Mouse (Mus musculus) forebrain, embryonic 16.5 days (tissue): ENCODE data around the gene Fam78a. TPM values are rescaled to one million over a fixed set of nuclear protein-coding genes. Genes with fewer than 3 reads are reported as not detected.
"Not testable (repeated sequence)": the region's sequence is repeated elsewhere in the genome, so short reads cannot be mapped to it uniquely, and the experiment has no call there.

Experiments used
- ATAC-seq: fragments of 200-750 bp; cut with Nextera tagmentation; 2 replicates; pipeline ENCODE4 v1.8.0; 2017; ENCODE audit warnings: mild to moderate bottlenecking, moderate library complexity
- H3K27ac ChIP-seq: fragments of 300-500 bp; sonication (generic); 2 replicates; pipeline ENCODE4 v1.5.1; 2014; ENCODE audit warnings: low read length, control low read depth
- H3K27me3 ChIP-seq: fragments of 300-500 bp; sonication (generic); replicated peaks from 2 replicates; pipeline ENCODE4 v1.6.1; 2014; ENCODE audit warnings: low read length; ENCODE audit not compliant: control insufficient read depth, insufficient read depth
- H3K36me3 ChIP-seq: fragments of 300-500 bp; sonication (generic); 2 replicates; pipeline ENCODE4 v1.6.1; 2014; ENCODE audit not compliant: control insufficient read depth, insufficient read depth
- H3K4me1 ChIP-seq: fragments of 300-500 bp; sonication (generic); replicated peaks from 2 replicates; pipeline ENCODE4 v1.6.1; 2014; ENCODE audit warnings: low read length; ENCODE audit not compliant: control insufficient read depth, insufficient read depth
- H3K4me2 ChIP-seq: fragments of 300-500 bp; sonication (generic); 2 replicates; pipeline ENCODE4 v1.6.1; 2014; ENCODE audit warnings: mild to moderate bottlenecking, low read length, control low read depth
- H3K4me3 ChIP-seq: fragments of 300-500 bp; sonication (generic); replicated peaks from 2 replicates; pipeline ENCODE4 v1.5.1; 2014; ENCODE audit warnings: mild to moderate bottlenecking, low read length, control low read depth
- H3K9ac ChIP-seq: fragments of 300-500 bp; sonication (generic); replicated peaks from 2 replicates; pipeline ENCODE4 v1.6.1; 2014; ENCODE audit warnings: low read depth, low read length, control low read depth
- H3K9me3 ChIP-seq: fragments of 300-500 bp; sonication (generic); 2 replicates; pipeline ENCODE4 v1.6.1; 2016; ENCODE audit warnings: low read length; ENCODE audit not compliant: control insufficient read depth
- WGBS: fragments of 180-500 bp; shearing (Covaris S2); extraction: QIAGEN DNeasy Blood & Tissue Kit; methylation state at CpG from one replicate; pipeline ENCODE4 v1.1.7; 2014; 5-methylcytosine and 5-hydroxymethylcytosine counted together
- polyA plus RNA-seq: library from polyadenylated mRNA; unstranded; fragments of >200 nt; fragmentation: Nextera tagmentation; extraction: Ambion mirVana; gene quantifications from 2 replicates; pipeline ENCODE4 v1.2.1, GENCODE M21; 2015

Fam78a gene
- polyA plus RNA-seq, 1 experiment from 2014 or later, result 0.20 TPM

GRCm38 (mm10) chr2:32041087-32041486 is 43.6 kb downstream of the Fam78a start:
- Histone ChIP-seq H3K9ac (no peak overlapping the region), H3K4me2 (no peak overlapping the region), H3K4me3 (no peak overlapping the region), H3K9me3 (no peaks in the 10 kb centered on the region), H3K27me3 (no peaks in the 10 kb centered on the region), H3K27ac (no peak overlapping the region), H3K36me3 (peaks cover 16% of the 10 kb centered on the region), H3K4me1 (no peaks in the 10 kb centered on the region)
- no peak for ATAC-seq
- 83% methylated on average over 2 of the region's 2 CpGs for WGBS

- peaks cover 18% of the 10 kb centered on the region for H3K36me3 ChIP-seq
- not testable (repeated sequence) for H3K27ac ChIP-seq, ATAC-seq, H3K9ac ChIP-seq, H3K9me3 ChIP-seq, H3K4me1 ChIP-seq, H3K4me2 ChIP-seq, H3K27me3 ChIP-seq, H3K4me3 ChIP-seq
- 92% methylated on average over 9 of the region's 9 CpGs for WGBS
These were observed 44.0 kb downstream of the Fam78a start for GRCm38 (mm10) chr2:32040646-32041045.

DNA sequence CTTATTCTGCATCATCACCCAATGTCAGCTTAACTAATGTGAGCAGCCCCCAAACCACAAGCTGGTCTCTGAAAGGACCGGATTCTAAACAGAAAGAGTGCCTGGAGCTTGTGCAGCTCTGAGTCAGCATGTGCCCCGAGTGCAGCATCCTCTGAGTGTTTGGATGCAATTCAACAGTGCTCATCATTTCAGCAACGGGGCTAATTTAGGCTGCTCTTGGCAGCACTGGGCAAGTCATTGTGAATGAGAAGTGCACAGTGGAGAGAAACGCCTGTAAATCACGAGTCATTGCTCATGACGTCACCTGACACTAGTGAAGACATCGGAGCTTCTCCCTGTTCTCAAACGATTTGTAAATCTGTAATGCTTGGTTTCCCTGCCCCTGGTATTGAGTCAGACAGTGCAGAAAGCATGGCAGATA is 46.0 kb downstream of the Fam78a start:
- WGBS, result 73% methylated on average over 8 of the region's 8 CpGs
- no peak overlapping the region for H3K4me2 ChIP-seq
- no peak for ATAC-seq
- H3K4me3 ChIP-seq, result no peak overlapping the region
- no peaks in the 10 kb centered on the region for H3K27me3 ChIP-seq
- H3K36me3 ChIP-seq, result peaks cover 34% of the 10 kb centered on the region
- no peaks in the 10 kb centered on the region for H3K9me3 ChIP-seq
- H3K4me1 ChIP-seq, result no peaks in the 10 kb centered on the region
- no peak overlapping the region for H3K27ac ChIP-seq
- no peak overlapping the region for H3K9ac ChIP-seq

GRCm38 (mm10) chr2:32037279-32037858 is 47.3 kb downstream of the Fam78a start:
- H3K27ac ChIP-seq, result no peak overlapping the region
- no peaks in the 10 kb centered on the region for H3K4me1 ChIP-seq
- no peak overlapping the region for H3K4me2 ChIP-seq
- no peak overlapping the region for H3K9ac ChIP-seq
- no peak for ATAC-seq
- 85% methylated on average over 6 of the region's 6 CpGs for WGBS
- H3K27me3 ChIP-seq, result no peaks in the 10 kb centered on the region
- peaks cover 38% of the 10 kb centered on the region for H3K36me3 ChIP-seq
- no peaks in the 10 kb centered on the region for H3K9me3 ChIP-seq
- H3K4me3 ChIP-seq, result no peak overlapping the region

- 93% methylated on average over 6 of the region's 6 CpGs for WGBS
- ATAC-seq, result no peak
- H3K36me3 ChIP-seq, result peaks cover 46% of the 10 kb centered on the region
These were observed 50.5 kb downstream of the Fam78a start for GRCm38 (mm10) chr2:32034206-32034605.

DNA sequence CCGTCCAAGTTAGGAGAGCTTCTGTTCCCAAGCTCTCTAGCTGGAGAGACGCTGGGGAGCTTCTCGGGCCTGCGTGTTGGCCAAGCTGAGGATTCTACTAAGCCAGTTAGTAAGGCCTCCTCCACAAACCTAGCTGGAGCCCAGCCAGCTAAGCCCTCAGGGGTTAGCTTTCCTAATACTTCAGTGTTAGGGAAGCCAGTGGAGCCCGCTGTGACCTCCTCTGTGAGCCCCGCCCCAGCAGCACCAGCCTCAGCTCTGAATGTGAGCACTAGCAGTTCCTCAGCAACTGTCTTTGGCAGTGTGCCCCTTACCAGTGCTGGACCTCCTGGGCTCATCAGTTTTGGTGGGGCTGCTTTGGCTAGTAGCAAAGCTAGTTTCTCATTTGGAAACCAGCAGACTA is 51.2 kb downstream of the Fam78a start:
- Histone ChIP-seq H3K4me1 (no peaks in the 10 kb centered on the region), H3K27me3 (no peaks in the 10 kb centered on the region), H3K9ac (no peak overlapping the region), H3K27ac (no peak overlapping the region), H3K4me3 (no peak overlapping the region), H3K36me3 (peaks cover 43% of the 10 kb centered on the region), H3K9me3 (no peaks in the 10 kb centered on the region), H3K4me2 (no peak overlapping the region)
- WGBS, result 88% methylated on average over 6 of the region's 6 CpGs
- no peak for ATAC-seq

More at GRCm38 (mm10) chr2:32034206-32034605, 50.5 kb downstream of the Fam78a start:
- Histone ChIP-seq H3K27ac (no peak overlapping the region), H3K27me3 (no peaks in the 10 kb centered on the region), H3K4me1 (no peaks in the 10 kb centered on the region), H3K9ac (no peak overlapping the region), H3K9me3 (no peaks in the 10 kb centered on the region), H3K4me3 (no peak overlapping the region), H3K4me2 (no peak overlapping the region)

DNA sequence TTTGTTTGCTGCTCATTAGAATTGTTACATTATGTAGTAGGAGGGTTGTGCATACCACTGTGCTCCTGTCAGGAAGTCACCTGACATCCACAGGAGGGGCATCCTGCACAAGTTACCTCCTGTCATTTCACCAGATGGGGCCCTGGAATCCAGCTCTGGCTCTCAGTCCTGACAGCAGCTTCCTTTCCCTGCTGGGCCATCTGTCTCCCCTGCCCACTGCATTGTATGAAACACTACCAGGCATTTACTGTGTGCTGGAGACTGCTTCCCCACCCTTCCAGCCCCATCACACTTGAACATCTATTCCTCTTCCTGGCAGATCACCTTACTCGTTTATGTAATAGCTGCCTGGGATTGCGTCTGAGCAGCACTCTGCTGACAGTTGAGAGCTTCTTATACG is 55.0 kb downstream of the Fam78a start:
- 63% methylated on average over 3 of the region's 3 CpGs for WGBS
- H3K4me3 ChIP-seq, result no peak overlapping the region
- H3K36me3 ChIP-seq, result peaks cover 49% of the 10 kb centered on the region
- no peak; the same call in 1 of the 2 replicates for ATAC-seq
- H3K4me1 ChIP-seq, result no peaks in the 10 kb centered on the region
- no peak overlapping the region for H3K4me2 ChIP-seq
- H3K27me3 ChIP-seq, result no peaks in the 10 kb centered on the region
- H3K9me3 ChIP-seq, result no peaks in the 10 kb centered on the region
- no peak overlapping the region for H3K9ac ChIP-seq
- H3K27ac ChIP-seq, result no peak overlapping the region

DNA sequence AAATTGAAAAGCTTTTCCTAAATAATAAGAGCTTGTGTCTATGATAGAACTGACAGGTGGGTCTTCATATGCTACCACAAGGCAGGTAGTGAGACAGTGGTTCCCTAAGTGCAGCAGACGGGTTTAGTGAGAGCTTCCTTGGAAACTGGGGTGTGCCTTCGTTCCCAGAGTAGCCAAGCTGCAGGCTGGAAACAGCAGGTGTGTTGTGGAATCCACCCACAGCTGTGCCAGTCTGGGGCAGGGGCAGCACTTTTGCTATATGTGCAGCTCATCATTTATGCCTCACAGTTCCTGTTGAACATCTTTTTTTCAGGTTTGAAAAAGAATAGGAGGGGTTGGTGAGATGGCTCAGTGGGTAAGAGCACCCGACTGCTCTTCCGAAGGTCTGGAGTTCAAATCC is 60.3 kb downstream of the Fam78a start:
- Histone ChIP-seq H3K4me3 (no peak overlapping the region), H3K4me1 (no peaks in the 10 kb centered on the region), H3K36me3 (peaks cover 42% of the 10 kb centered on the region), H3K27ac (no peak overlapping the region), H3K27me3 (no peaks in the 10 kb centered on the region), H3K9me3 (no peaks in the 10 kb centered on the region), H3K4me2 (no peak overlapping the region), H3K9ac (no peak overlapping the region)
- WGBS, result 89% methylated on average over 4 of the region's 4 CpGs
- ATAC-seq, result no peak

DNA sequence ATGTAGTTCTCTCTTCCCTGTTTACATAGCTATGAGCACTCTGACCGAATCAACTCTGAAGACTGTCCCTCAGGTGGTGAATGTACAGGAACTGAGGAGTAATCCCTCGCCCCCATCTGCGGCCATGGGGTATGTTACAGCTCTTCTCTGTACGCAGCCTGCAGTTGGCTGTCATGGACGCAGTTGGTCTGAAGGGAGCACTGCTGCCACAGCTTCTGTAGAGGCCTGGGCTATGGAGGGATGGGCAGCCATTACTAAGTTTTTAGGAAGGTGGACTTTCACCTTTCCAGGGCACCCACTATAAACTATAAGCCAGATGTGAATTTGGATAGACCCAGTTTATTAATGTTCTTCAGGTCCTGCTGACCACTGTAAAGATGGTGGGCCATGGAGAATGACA is 64.4 kb downstream of the Fam78a start:
- no peak for ATAC-seq
- H3K4me3 ChIP-seq, result no peak overlapping the region
- WGBS, result 95% methylated on average over 5 of the region's 5 CpGs

DNA sequence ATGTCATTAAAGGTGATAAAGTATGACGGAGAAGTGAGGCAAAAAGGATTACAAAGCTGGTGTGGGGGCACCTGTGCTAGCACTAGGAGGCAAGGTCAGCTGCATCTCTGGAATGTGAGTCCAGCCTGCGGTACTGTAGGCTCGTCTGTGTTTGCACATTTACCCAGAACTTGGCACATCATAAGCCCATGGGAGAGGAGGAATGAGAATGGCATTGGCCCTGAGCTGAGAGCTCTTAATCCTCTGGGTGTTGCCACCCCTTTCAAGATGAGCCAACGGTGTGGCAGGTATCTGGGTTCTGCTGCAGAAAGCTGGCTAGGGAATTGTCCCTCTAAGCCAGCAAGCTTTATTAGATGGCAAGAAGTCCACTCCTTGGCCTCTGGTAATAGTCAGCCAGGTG is 65.0 kb downstream of the Fam78a start:
- ATAC-seq, result no peak
- Histone ChIP-seq H3K9ac (no peak overlapping the region), H3K27ac (no peak overlapping the region), H3K4me1 (no peaks in the 10 kb centered on the region), H3K4me3 (no peak overlapping the region), H3K9me3 (no peaks in the 10 kb centered on the region), H3K4me2 (no peak overlapping the region), H3K36me3 (peaks cover 26% of the 10 kb centered on the region), H3K27me3 (no peaks in the 10 kb centered on the region)
- WGBS, result 92% methylated on average over 4 of the region's 4 CpGs

More for the DNA sequence above, 64.4 kb downstream of the Fam78a start:
- Histone ChIP-seq H3K36me3 (peaks cover 28% of the 10 kb centered on the region), H3K9ac (no peak overlapping the region), H3K27me3 (no peaks in the 10 kb centered on the region), H3K9me3 (no peaks in the 10 kb centered on the region), H3K4me1 (no peaks in the 10 kb centered on the region), H3K27ac (no peak overlapping the region), H3K4me2 (no peak overlapping the region)
